Mouse (Mus musculus) C2C12 (cell line): ENCODE measurements around the gene Tcf25.

Source experiments
- CEBPB ChIP-seq: IDR thresholded peaks from one replicate; pipeline ENCODE4 v1.6.1; 2011; ENCODE audit warnings: low read depth, mild to moderate bottlenecking, control low read depth, moderate library complexity
- CTCF ChIP-seq: IDR thresholded peaks from one replicate; pipeline ENCODE4 v1.5.1; 2011; ENCODE audit not compliant: control insufficient read depth, insufficient read depth, insufficient read length
- FOSL1 ChIP-seq: IDR thresholded peaks from one replicate; pipeline ENCODE4 v1.8.0; 2011; ENCODE audit warnings: mild to moderate bottlenecking, low read length; ENCODE audit not compliant: poor library complexity, insufficient read depth, severe bottlenecking
- MAX ChIP-seq: IDR thresholded peaks from one replicate; pipeline ENCODE4 v1.6.1; 2011; ENCODE audit warnings: mild to moderate bottlenecking, control low read depth
- MYOD1 ChIP-seq: IDR thresholded peaks from one replicate; pipeline ENCODE4 v1.6.1; 2011; ENCODE audit warnings: low read depth; ENCODE audit not compliant: control insufficient read depth, insufficient read length
- MYOG ChIP-seq: IDR thresholded peaks from one replicate; pipeline ENCODE4 v1.6.1; 2011; ENCODE audit not compliant: control insufficient read depth, insufficient read length; ENCODE audit errors: extremely low read depth
- USF1 ChIP-seq: IDR thresholded peaks from one replicate; pipeline ENCODE4 v1.6.1; 2011; ENCODE audit warnings: low read depth, mild to moderate bottlenecking, control low read depth, moderate library complexity

DNA sequence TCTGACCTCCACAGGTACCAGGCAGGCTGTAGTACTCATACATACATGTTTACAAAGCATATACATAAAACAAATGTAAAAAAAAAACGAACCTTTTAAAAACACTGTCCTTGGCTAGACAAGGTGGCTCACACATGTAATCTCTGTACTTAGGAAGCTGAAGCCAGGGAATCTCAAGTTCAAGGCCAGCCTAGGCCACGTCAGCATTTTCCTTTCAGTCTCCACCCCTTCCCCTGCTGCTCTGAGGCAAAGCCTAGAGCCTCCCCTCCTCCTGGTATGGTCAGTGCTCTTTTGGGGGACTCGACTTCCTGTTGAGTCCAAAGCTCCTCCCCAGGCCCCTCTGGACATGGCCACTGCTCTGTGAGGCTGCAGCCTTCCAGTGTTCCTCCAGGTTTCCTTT is 13.5 kb downstream of the Tcf25 start:
- no peak for TF ChIP-seq CTCF
- no peak for TF ChIP-seq CEBPB
- TF ChIP-seq MAX = no peak
- TF ChIP-seq MYOG = no peak
- no peak for TF ChIP-seq USF1
- no peak for TF ChIP-seq MYOD1
- TF ChIP-seq FOSL1 = no peak
